Mouse (Mus musculus) forebrain, embryonic 12.5 days (tissue): ENCODE results near the gene Ky. TPM values are rescaled to one million over a fixed set of nuclear protein-coding genes. Genes with fewer than 3 reads are reported as not detected.
A peak's percentile ranks its signal among the peaks of the same experiment; 100 is the strongest.

Experiments used
- ATAC-seq: fragments of 200-750 bp; cut with Nextera tagmentation; 2 replicates; pipeline ENCODE4 v1.8.0; 2017; ENCODE audit warnings: moderate TSS enrichment; ENCODE audit not compliant: low FRiP score
- H3K27ac ChIP-seq: fragments of 300-500 bp; sonication (generic); 2 replicates; pipeline ENCODE4 v1.5.1; 2016; ENCODE audit warnings: mild to moderate bottlenecking
- H3K27me3 ChIP-seq: fragments of 300-500 bp; sonication (generic); 2 replicates; pipeline ENCODE4 v1.6.1; 2016; ENCODE audit warnings: mild to moderate bottlenecking
- H3K36me3 ChIP-seq: fragments of 300-500 bp; sonication (generic); replicated peaks from 2 replicates; pipeline ENCODE4 v1.6.1; 2016; ENCODE audit warnings: mild to moderate bottlenecking
- H3K4me1 ChIP-seq: fragments of 300-500 bp; sonication (generic); 2 replicates; pipeline ENCODE4 v1.6.1; 2016
- H3K4me2 ChIP-seq: fragments of 300-500 bp; sonication (generic); 2 replicates; pipeline ENCODE4 v1.6.1; 2016; ENCODE audit warnings: mild to moderate bottlenecking, moderate library complexity
- H3K4me3 ChIP-seq: fragments of 300-500 bp; sonication (generic); replicated peaks from 2 replicates; pipeline ENCODE4 v1.5.1; 2016; ENCODE audit warnings: mild to moderate bottlenecking
- H3K9ac ChIP-seq: fragments of 300-500 bp; sonication (generic); 2 replicates; pipeline ENCODE4 v1.6.1; 2016; ENCODE audit warnings: mild to moderate bottlenecking
- H3K9me3 ChIP-seq: fragments of 300-500 bp; sonication (generic); 2 replicates; pipeline ENCODE4 v1.6.1; 2016
- WGBS: fragments of 180-500 bp; shearing (Covaris S2); methylation state at CpG from one replicate; pipeline ENCODE4 v1.1.7; 2016; 5-methylcytosine and 5-hydroxymethylcytosine counted together
- polyA plus RNA-seq: library from polyadenylated mRNA; unstranded; fragments of >200 nt; fragmentation: Nextera tagmentation; extraction: Ambion mirVana; gene quantifications from 2 replicates; pipeline ENCODE4 v1.2.1, GENCODE M21; 2016

Gene Ky
- polyA plus RNA-seq, 1 experiment from 2014 or later = 0.08 TPM

- Histone ChIP-seq H3K9me3 (no peaks in the 10 kb centered on the region), H3K4me2 (peak overlapping the region; percentile 75), H3K9ac (peak overlapping the region; percentile 59), H3K4me3 (peak overlapping the region; percentile 35), H3K36me3 (no peaks in the 10 kb centered on the region), H3K4me1 (peaks cover 42% of the 10 kb centered on the region), H3K27ac (peak overlapping the region; percentile 85), H3K27me3 (peaks cover 68% of the 10 kb centered on the region)
- 7% methylated on average over 11 of the region's 11 CpGs for WGBS
- ATAC-seq = peak; percentile 89
These were observed 38.7 kb downstream of the Ky start for GRCm38 (mm10) chr9:102544116-102544772.

- peak overlapping the region; percentile 35 for H3K4me3 ChIP-seq
- H3K9ac ChIP-seq = peak overlapping the region; percentile 59
- peak overlapping the region; percentile 75 for H3K4me2 ChIP-seq
- peak; percentile 68 for ATAC-seq
- H3K27me3 ChIP-seq = peaks cover 70% of the 10 kb centered on the region
- H3K4me1 ChIP-seq = peaks cover 42% of the 10 kb centered on the region
- no peaks in the 10 kb centered on the region for H3K36me3 ChIP-seq
- WGBS = under 1% methylated on average over 26 of the region's 26 CpGs
- peak overlapping the region; percentile 85 for H3K27ac ChIP-seq
- no peaks in the 10 kb centered on the region for H3K9me3 ChIP-seq
These were observed 39.3 kb downstream of the Ky start for GRCm38 (mm10) chr9:102544773-102545366.

GRCm38 (mm10) chr9:102545406-102546255 lies 40.1 kb downstream of the Ky start:
- H3K36me3 ChIP-seq = no peaks in the 10 kb centered on the region
- peak overlapping the region; percentile 35 for H3K4me3 ChIP-seq
- 5% methylated on average over 22 of the region's 22 CpGs for WGBS
- H3K9ac ChIP-seq = no peak overlapping the region
- peak overlapping the region; percentile 75 for H3K4me2 ChIP-seq
- peaks cover 71% of the 10 kb centered on the region for H3K27me3 ChIP-seq
- no peaks in the 10 kb centered on the region for H3K9me3 ChIP-seq
- H3K27ac ChIP-seq = peak overlapping the region; percentile 85
- ATAC-seq = peak; percentile 64
- H3K4me1 ChIP-seq = peaks cover 42% of the 10 kb centered on the region

- Histone ChIP-seq H3K4me2 (peak overlapping the region; percentile 75), H3K4me1 (peaks cover 42% of the 10 kb centered on the region), H3K9ac (no peak overlapping the region), H3K27ac (no peak overlapping the region), H3K9me3 (no peaks in the 10 kb centered on the region), H3K4me3 (no peak overlapping the region), H3K27me3 (peaks cover 68% of the 10 kb centered on the region), H3K36me3 (no peaks in the 10 kb centered on the region)
- no peak for ATAC-seq
- 39% methylated on average over 20 of the region's 20 CpGs for WGBS
These were observed 40.9 kb downstream of the Ky start for GRCm38 (mm10) chr9:102546256-102547027.

GRCm38 (mm10) chr9:102547028-102547354 lies 41.4 kb downstream of the Ky start:
- Histone ChIP-seq H3K27ac (no peak overlapping the region), H3K27me3 (peaks cover 63% of the 10 kb centered on the region), H3K9me3 (no peaks in the 10 kb centered on the region), H3K9ac (no peak overlapping the region), H3K36me3 (no peaks in the 10 kb centered on the region), H3K4me3 (no peak overlapping the region), H3K4me1 (peaks cover 42% of the 10 kb centered on the region), H3K4me2 (no peak overlapping the region)
- WGBS = 16% methylated on average over 7 of the region's 7 CpGs
- ATAC-seq = no peak

- WGBS = 88% methylated on average over 8 of the region's 8 CpGs
- H3K9me3 ChIP-seq = no peaks in the 10 kb centered on the region
- ATAC-seq = no peak
- no peak overlapping the region for H3K9ac ChIP-seq
- no peak overlapping the region for H3K27ac ChIP-seq
- H3K36me3 ChIP-seq = no peaks in the 10 kb centered on the region
- H3K4me1 ChIP-seq = peaks cover 29% of the 10 kb centered on the region
- no peak overlapping the region for H3K4me3 ChIP-seq
- H3K4me2 ChIP-seq = no peak overlapping the region
- peaks cover 46% of the 10 kb centered on the region for H3K27me3 ChIP-seq
These were observed 43.7 kb downstream of the Ky start for GRCm38 (mm10) chr9:102549211-102549610.

- Histone ChIP-seq H3K9ac (no peak overlapping the region), H3K27ac (no peak overlapping the region), H3K36me3 (no peaks in the 10 kb centered on the region), H3K9me3 (no peaks in the 10 kb centered on the region), H3K4me2 (no peak overlapping the region), H3K4me1 (peaks cover 7% of the 10 kb centered on the region), H3K4me3 (no peak overlapping the region), H3K27me3 (peaks cover 43% of the 10 kb centered on the region)
- no peak for ATAC-seq
- 87% methylated on average over 10 of the region's 10 CpGs for whole genome bisulfite sequencing
These were observed 46.2 kb downstream of the Ky start for GRCm38 (mm10) chr9:102551771-102552170.

- WGBS = 92% methylated on average over 3 of the region's 3 CpGs
- ATAC-seq = no peak
- Histone ChIP-seq H3K36me3 (no peaks in the 10 kb centered on the region), H3K27me3 (peaks cover 25% of the 10 kb centered on the region), H3K4me2 (no peak overlapping the region), H3K27ac (no peak overlapping the region), H3K4me3 (no peak overlapping the region), H3K9me3 (0 out of 2 replicates have a peak, but pooled peaks cover 5% of the 10 kb centered on the region), H3K4me1 (no peaks in the 10 kb centered on the region), H3K9ac (no peak overlapping the region)
These were observed 48.2 kb downstream of the Ky start for GRCm38 (mm10) chr9:102553781-102554180.

- Histone ChIP-seq H3K9ac (no peak overlapping the region), H3K4me1 (no peaks in the 10 kb centered on the region), H3K9me3 (0 out of 2 replicates have a peak, but pooled peaks cover 5% of the 10 kb centered on the region), H3K27ac (no peak overlapping the region), H3K36me3 (no peaks in the 10 kb centered on the region), H3K4me3 (no peak overlapping the region), H3K4me2 (no peak overlapping the region), H3K27me3 (no peaks in the 10 kb centered on the region)
- ATAC-seq = no peak
- 93% methylated on average over 3 of the region's 3 CpGs for WGBS
These were observed 52.9 kb downstream of the Ky start for GRCm38 (mm10) chr9:102558463-102558862.

- Histone ChIP-seq H3K27ac (no peak overlapping the region), H3K4me2 (no peak overlapping the region), H3K27me3 (no peaks in the 10 kb centered on the region), H3K4me3 (no peak overlapping the region), H3K36me3 (no peaks in the 10 kb centered on the region), H3K9me3 (no peaks in the 10 kb centered on the region), H3K4me1 (peaks cover 12% of the 10 kb centered on the region), H3K9ac (no peak overlapping the region)
- 86% methylated on average over 5 of the region's 5 CpGs for WGBS
- no peak for ATAC-seq
These were observed 67.3 kb downstream of the Ky start for GRCm38 (mm10) chr9:102572888-102573287.

- no peaks in the 10 kb centered on the region for H3K9me3 ChIP-seq
- H3K4me2 ChIP-seq = no peak overlapping the region
- H3K27me3 ChIP-seq = no peaks in the 10 kb centered on the region
- H3K4me3 ChIP-seq = no peak overlapping the region
- H3K36me3 ChIP-seq = no peaks in the 10 kb centered on the region
- WGBS = 81% methylated on average over 5 of the region's 5 CpGs
- no peak overlapping the region for H3K27ac ChIP-seq
- H3K4me1 ChIP-seq = peaks cover 12% of the 10 kb centered on the region
- no peak for ATAC-seq
- no peak overlapping the region for H3K9ac ChIP-seq
These were observed 71.9 kb downstream of the Ky start for GRCm38 (mm10) chr9:102577480-102577879.

GRCm38 (mm10) chr9:102581921-102582469 lies 76.4 kb downstream of the Ky start:
- Histone ChIP-seq H3K4me3 (no peak overlapping the region), H3K4me2 (no peak overlapping the region), H3K9ac (no peak overlapping the region), H3K9me3 (no peaks in the 10 kb centered on the region), H3K27me3 (no peaks in the 10 kb centered on the region), H3K4me1 (no peaks in the 10 kb centered on the region), H3K27ac (no peak overlapping the region), H3K36me3 (peaks cover 22% of the 10 kb centered on the region)
- 89% methylated on average over 12 of the region's 12 CpGs for WGBS
- ATAC-seq = no peak
